Mouse (Mus musculus) kidney, postnatal 0 days (tissue): ENCODE measurements around the gene Sgcd. TPM values are rescaled to one million over a fixed set of nuclear protein-coding genes. Genes with fewer than 3 reads are reported as not detected.

Source experiments
- ATAC-seq: fragments of 200-750 bp; cut with Nextera tagmentation; replicated peaks from 2 replicates; pipeline ENCODE4 v1.8.0; 2017; ENCODE audit warnings: low read depth, moderate number of reproducible peaks, moderate TSS enrichment, moderate library complexity; ENCODE audit not compliant: low FRiP score
- DNase-seq: peaks from one replicate; pipeline ENCODE4 v3.0.0-alpha.2; 2016; ENCODE audit warnings: low spot score
- H3K27ac ChIP-seq: fragments of 300-500 bp; sonication (generic); 2 replicates; pipeline ENCODE4 v1.5.1; 2014; ENCODE audit warnings: mild to moderate bottlenecking
- H3K27me3 ChIP-seq: fragments of 300-500 bp; sonication (generic); 2 replicates; pipeline ENCODE4 v1.6.1; 2014; ENCODE audit warnings: low read length, mixed read lengths; ENCODE audit not compliant: insufficient read depth
- H3K36me3 ChIP-seq: fragments of 300-500 bp; sonication (generic); 2 replicates; pipeline ENCODE4 v1.6.1; 2014; ENCODE audit warnings: low read length, mixed read lengths; ENCODE audit not compliant: insufficient read depth
- H3K4me1 ChIP-seq: fragments of 300-500 bp; sonication (generic); replicated peaks from 2 replicates; pipeline ENCODE4 v1.6.1; 2014; ENCODE audit warnings: antibody characterized with exemption, low read length, mixed read lengths; ENCODE audit not compliant: insufficient read depth
- H3K4me2 ChIP-seq: fragments of 300-500 bp; sonication (generic); 2 replicates; pipeline ENCODE4 v1.6.1; 2014; ENCODE audit warnings: mild to moderate bottlenecking, low read length, moderate library complexity, mixed read lengths
- H3K4me3 ChIP-seq: fragments of 300-500 bp; sonication (generic); replicated peaks from 2 replicates; pipeline ENCODE4 v1.5.1; 2014; ENCODE audit warnings: low read depth, low read length
- H3K9ac ChIP-seq: fragments of 300-500 bp; sonication (generic); 2 replicates; pipeline ENCODE4 v1.6.1; 2014; ENCODE audit warnings: low read depth, low read length
- H3K9me3 ChIP-seq: fragments of 300-500 bp; sonication (generic); replicated peaks from 2 replicates; pipeline ENCODE4 v1.6.1; 2016; ENCODE audit warnings: low read length, inconsistent platforms, mixed read lengths
- CTCF ChIP-seq: IDR thresholded peaks from 2 replicates; pipeline ENCODE4 v1.5.1; 2016; ENCODE audit warnings: antibody characterized with exemption, low read depth, mild to moderate bottlenecking, moderate library complexity
- WGBS: fragments of 180-500 bp; shearing (Covaris S2); extraction: QIAGEN DNeasy Blood & Tissue Kit; methylation state at CpG from one replicate; pipeline ENCODE4 v1.1.7; 2014; 5-methylcytosine and 5-hydroxymethylcytosine counted together
- polyA plus RNA-seq: library from polyadenylated mRNA; unstranded; fragments of >200 nt; fragmentation: Nextera tagmentation; extraction: Ambion mirVana; gene quantifications from 2 replicates; pipeline ENCODE4 v1.2.1, GENCODE M21; 2015

Sgcd gene
- polyA plus RNA-seq, 1 experiment from 2014 or later, result 1.3 TPM

- DNase-seq, result no peak
- no peak overlapping the region for H3K9ac ChIP-seq
- H3K9me3 ChIP-seq, result no peaks in the 10 kb centered on the region
- H3K4me3 ChIP-seq, result no peak overlapping the region
- TF ChIP-seq CTCF, result no peak; the same call in 1 of the 2 replicates
- no peaks in the 10 kb centered on the region for H3K4me1 ChIP-seq
- no peak overlapping the region for H3K4me2 ChIP-seq
- no peaks in the 10 kb centered on the region for H3K27me3 ChIP-seq
- no peak for ATAC-seq
- WGBS, result 87% methylated on average over 1 of the region's 1 CpGs
- H3K36me3 ChIP-seq, result no peaks in the 10 kb centered on the region
- no peak overlapping the region for H3K27ac ChIP-seq
These were observed 1084.5 kb downstream of the Sgcd start for GRCm38 (mm10) chr11:46904281-46904680.

GRCm38 (mm10) chr11:46889093-46889492 lies 1099.7 kb downstream of the Sgcd start:
- Histone ChIP-seq H3K27ac (no peak overlapping the region), H3K4me3 (no peak overlapping the region), H3K9ac (no peak overlapping the region), H3K9me3 (no peaks in the 10 kb centered on the region), H3K4me1 (no peaks in the 10 kb centered on the region), H3K27me3 (no peaks in the 10 kb centered on the region), H3K36me3 (no peaks in the 10 kb centered on the region), H3K4me2 (no peak overlapping the region)
- 45% methylated on average over 3 of the region's 3 CpGs for WGBS
- no peak for TF ChIP-seq CTCF
- DNase-seq (peak; percentile 42), ATAC-seq (no peak)

- Histone ChIP-seq H3K4me1 (no peaks in the 10 kb centered on the region), H3K9ac (no peak overlapping the region), H3K4me3 (no peak overlapping the region), H3K27me3 (no peaks in the 10 kb centered on the region), H3K4me2 (no peak overlapping the region), H3K9me3 (no peaks in the 10 kb centered on the region), H3K36me3 (no peaks in the 10 kb centered on the region), H3K27ac (no peak overlapping the region)
- no peak for ATAC-seq
- no peak for TF ChIP-seq CTCF
- 81% methylated on average over 2 of the region's 2 CpGs for WGBS
- DNase-seq, result no peak
These were observed 1106.3 kb downstream of the Sgcd start for GRCm38 (mm10) chr11:46882456-46882855.

GRCm38 (mm10) chr11:46875774-46876173 lies 1113.0 kb downstream of the Sgcd start:
- TF ChIP-seq CTCF, result no peak
- Histone ChIP-seq H3K9me3 (no peaks in the 10 kb centered on the region), H3K4me1 (no peaks in the 10 kb centered on the region), H3K9ac (no peak overlapping the region), H3K27me3 (no peaks in the 10 kb centered on the region), H3K36me3 (no peaks in the 10 kb centered on the region), H3K4me2 (no peak overlapping the region), H3K27ac (no peak overlapping the region), H3K4me3 (no peak overlapping the region)
- WGBS, result 67% methylated on average over 1 of the region's 1 CpGs
- no peak for ATAC-seq
- no peak for DNase-seq

GRCm38 (mm10) chr11:46868594-46868993 lies 1120.2 kb downstream of the Sgcd start:
- H3K9ac ChIP-seq, result no peak overlapping the region
- no peak for DNase-seq
- no peak overlapping the region for H3K27ac ChIP-seq
- H3K4me3 ChIP-seq, result no peak overlapping the region
- no peaks in the 10 kb centered on the region for H3K27me3 ChIP-seq
- TF ChIP-seq CTCF, result no peak
- no peaks in the 10 kb centered on the region for H3K4me1 ChIP-seq
- no peak for ATAC-seq
- WGBS, result 80% methylated on average over 7 of the region's 7 CpGs
- no peak overlapping the region for H3K4me2 ChIP-seq
- no peaks in the 10 kb centered on the region for H3K36me3 ChIP-seq
- no peaks in the 10 kb centered on the region for H3K9me3 ChIP-seq

- 61% methylated on average over 1 of the region's 1 CpGs for WGBS
- H3K36me3 ChIP-seq, result no peaks in the 10 kb centered on the region
- ATAC-seq (no peak), DNase-seq (peak; percentile 42)
- no peaks in the 10 kb centered on the region for H3K27me3 ChIP-seq
- TF ChIP-seq CTCF, result peak; percentile 70
- no peak overlapping the region for H3K27ac ChIP-seq
- H3K4me3 ChIP-seq, result no peak overlapping the region
- no peak overlapping the region for H3K4me2 ChIP-seq
- no peaks in the 10 kb centered on the region for H3K4me1 ChIP-seq
- no peaks in the 10 kb centered on the region for H3K9me3 ChIP-seq
- no peak overlapping the region for H3K9ac ChIP-seq
These were observed 1124.0 kb downstream of the Sgcd start for GRCm38 (mm10) chr11:46864809-46865208.
